Mouse (Mus musculus) embryo, embryonic 9.5 days (tissue): ENCODE results near the gene Cnksr1.
"Not testable (repeated sequence)": the region's sequence is repeated elsewhere in the genome, so short reads cannot be mapped to it uniquely, and the experiment has no call there.

Experiments
- DNase-seq: peaks from one replicate; pipeline ENCODE4 v3.0.0-alpha.2; 2017; ENCODE audit errors: extremely low spot score

Gene Cnksr1

GRCm38 (mm10) chr4:134238279-134238651 lies at the start of gene Cnksr1:
Gene Cnksr1 (minus strand): TSS chr4:134238399.
- DNase-seq, result peak; percentile 19

GRCm38 (mm10) chr4:134287575-134288025 lies 49.4 kb upstream of the Cnksr1 start, which contains the start of gene Pdik1l:
Gene Pdik1l (minus strand): TSS chr4:134287895.
- peak; percentile 81 for DNase-seq

DNA sequence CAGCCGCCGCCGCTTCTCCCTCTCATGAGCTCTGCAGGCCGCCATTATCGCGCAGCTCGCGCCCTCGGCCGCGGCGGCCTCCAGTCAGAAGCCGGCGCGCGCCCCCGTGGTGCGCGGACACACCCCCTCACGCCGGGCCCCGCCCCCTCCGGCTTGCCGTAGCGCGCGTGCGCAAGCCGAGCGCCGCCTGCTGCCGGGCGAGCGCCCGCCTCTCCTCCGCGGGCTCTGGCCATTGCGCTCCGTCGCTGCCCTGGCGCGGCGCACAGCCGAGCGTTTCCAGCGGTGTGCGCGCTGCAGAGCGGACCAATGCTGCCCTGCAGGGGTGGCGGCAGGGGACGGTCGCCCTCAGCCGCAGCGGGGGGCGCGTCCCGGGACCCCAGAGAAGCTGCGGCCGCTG lies 49.0 kb upstream of the Cnksr1 start:
- DNase-seq, result peak; percentile 97

DNA sequence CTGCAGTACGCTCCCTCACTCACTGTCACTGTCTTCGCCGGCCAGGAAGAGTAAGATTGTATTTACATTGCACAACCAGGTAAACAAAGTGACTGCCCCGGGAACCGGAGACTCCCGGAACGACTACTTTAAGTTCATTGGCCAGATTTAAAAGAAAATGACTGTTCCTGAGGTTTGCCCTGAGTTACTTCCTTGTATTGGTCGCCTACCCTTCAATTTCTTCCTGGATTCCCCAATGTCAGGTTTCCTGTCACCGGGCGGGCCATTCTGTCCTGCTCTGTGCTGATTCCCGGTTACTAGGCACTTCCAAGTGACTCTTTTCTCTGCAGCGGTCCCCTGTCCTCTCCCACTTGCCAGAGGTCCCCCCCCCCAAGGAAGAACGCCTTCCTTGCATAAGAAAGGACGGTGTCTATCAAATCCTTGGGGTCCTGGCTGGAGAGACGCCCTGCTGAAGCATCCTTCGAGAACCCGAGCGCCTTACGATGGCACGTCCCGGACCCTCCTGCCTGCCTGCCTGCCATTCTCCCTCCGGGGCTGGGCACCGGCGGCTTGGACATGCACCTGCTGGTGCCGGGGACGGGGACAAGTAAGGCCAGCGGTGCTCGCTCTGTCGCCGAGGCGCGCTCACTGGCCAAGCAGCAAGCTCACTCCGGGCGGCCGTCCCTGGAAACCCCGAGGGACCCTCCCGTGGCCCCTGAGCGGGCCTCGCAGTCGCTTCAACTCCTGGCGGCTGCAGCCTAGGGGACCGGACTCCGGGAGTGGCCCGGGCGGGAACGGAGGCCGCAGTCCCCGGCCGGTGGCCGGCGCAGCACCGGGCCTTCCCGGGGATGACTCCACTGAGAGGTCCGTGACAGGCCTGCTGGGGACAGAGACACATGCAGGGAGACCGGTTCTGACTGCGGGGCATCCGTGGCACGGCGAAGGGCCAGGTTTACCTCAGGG lies 48.3 kb upstream of the Cnksr1 start:
- no peak for DNase-seq

- no peak for DNase-seq
These were observed 46.7 kb upstream of the Cnksr1 start for GRCm38 (mm10) chr4:134284942-134285341.

DNA sequence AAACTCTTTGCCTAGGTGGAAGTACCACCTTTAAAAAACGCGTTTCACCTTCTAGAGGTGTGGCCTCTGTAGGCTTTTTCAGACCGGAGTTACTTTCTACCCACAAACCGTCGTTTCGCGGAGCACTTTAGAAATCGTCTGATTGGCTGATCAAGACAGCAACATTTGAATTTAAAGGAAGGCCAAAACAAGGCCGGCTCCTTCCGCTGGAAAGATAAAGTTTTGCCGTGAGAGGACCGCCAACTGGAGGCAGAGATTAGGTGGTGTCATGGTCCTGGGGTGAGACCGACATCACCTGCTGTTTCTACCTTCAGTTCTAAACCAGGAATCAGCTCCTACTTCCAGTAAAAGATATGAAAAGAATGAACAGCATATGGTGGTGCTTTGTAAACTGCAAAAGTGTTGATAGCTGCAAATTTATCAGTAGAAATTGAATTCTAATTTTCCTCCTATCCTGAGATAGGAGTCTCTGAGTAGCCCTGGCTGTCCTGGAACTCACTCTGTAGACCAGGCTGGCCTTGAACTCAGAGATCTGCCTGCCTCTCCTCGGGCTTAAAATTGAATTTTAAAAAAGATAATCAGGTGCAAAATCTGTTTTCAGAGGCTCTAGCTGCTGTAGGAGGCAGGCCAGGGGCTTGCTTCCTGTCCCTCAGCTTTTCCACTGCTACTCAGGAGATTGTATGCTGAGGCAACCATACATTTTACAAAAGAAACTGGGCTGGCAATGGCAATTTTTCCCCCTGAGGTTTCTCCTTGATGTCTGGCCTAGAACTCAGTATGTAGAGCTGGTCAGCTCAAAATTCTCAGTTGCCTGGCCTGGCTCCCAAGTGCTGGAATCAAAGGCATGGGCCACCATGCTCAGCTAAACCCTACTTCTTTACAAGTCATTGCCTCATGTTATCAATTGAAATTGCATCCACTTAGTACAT lies 35.5 kb upstream of the Cnksr1 start:
- peak; percentile 33 for DNase-seq

- no peak for DNase-seq
These were observed 34.7 kb upstream of the Cnksr1 start for GRCm38 (mm10) chr4:134272731-134273416.

GRCm38 (mm10) chr4:134271979-134272378 lies 33.8 kb upstream of the Cnksr1 start:
- DNase-seq, result no peak

DNA sequence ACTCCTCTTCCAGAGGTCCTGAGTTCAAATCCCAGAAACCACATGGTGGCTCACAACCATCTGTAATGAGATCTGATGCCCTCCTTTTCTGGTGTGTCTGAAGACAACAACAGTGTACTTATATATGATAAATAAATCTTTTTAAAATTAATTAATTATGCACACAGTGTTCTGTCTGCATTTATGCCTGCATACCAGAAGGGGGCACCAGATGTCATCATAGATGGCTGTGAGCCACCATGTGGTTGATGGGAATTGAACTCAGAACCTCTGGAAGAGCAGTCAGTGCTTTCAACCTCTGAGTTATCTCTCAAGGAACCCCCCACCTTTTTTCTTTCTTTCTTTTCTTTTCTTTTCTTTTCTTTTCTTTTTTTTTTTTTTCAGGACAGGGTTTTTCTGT lies 31.4 kb upstream of the Cnksr1 start:
- DNase-seq, result not testable (repeated sequence)

DNA sequence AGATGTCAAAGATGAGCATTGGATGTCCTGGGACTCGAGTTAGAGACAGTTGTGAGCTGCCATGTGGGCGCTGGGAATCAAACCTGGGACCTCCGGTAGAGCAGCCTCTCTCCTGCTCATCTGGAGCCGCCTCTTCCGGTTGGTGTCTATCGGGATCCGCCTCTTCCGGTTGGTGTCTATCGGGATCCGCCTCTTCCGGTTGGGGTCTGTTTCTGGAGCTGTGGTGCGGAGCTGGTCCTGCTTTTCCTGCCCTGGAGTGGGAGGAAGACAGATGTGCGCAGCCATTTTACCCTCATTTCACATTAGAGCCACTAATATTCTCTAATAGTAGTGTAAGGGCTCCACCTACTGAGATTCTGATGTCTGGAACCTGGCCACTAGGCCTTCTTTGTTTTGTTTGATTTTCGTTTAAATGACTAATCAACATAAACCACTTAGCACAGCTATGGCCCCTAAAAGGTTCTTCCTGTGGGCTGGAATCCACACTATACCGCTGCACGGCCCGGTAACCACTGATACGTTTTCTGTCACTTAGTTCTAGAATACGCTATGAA lies 30.0 kb upstream of the Cnksr1 start:
- DNase-seq, result no peak

DNA sequence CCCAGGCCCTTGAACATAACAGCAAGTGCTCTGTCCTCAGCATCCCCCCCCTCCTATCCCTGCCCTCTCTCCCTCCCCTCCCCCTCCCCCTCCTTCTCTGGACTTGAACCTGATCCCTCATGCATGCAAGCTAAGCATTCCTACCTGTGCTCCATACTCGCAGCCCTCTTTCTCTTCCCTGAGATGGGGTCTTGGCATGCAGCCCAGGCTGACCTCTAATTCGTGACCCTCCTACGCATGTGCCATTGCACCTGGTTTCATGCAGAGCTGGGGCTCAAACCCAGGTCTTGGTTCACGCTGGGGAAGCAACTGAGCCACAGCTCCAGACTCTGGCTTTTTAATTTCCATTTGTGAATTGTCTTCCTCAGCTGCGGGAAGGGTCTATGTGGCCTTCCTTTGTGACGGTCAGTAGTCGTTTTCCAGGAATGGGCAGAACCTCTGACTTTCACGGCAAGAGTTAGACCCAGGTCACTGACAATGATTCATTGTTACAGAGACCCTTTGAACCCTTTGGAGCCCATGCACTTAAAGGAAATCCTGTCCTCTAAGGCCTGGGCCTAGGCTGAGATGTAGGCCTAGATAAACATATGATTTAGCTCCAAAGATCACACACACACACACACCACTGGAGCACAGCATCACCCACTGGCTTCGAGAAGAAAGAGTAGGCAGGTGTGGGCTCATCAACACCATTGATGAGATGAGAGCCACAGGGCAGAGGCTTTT lies 27.8 kb upstream of the Cnksr1 start:
- no peak for DNase-seq

DNA sequence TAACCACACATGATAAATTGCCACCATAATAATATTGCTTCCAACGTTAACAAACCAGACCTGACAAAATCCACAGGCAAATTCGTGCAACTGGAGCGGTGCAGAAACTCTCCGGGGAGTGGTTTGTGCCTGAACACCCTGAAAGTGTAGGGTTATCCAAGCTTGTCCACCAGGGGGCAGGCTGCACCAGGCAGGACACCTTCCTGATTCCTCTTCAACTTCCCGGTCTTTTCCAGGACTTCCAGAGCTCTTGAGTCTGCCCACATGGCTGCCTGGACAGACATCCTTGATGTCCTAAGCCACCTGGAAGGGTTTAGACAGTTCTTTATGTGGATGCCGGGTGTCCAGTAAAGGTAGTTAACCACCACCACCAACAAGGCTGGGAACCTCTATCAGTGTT lies 25.0 kb upstream of the Cnksr1 start:
- DNase-seq, result peak; percentile 55

- no peak for DNase-seq
These were observed 20.2 kb upstream of the Cnksr1 start for GRCm38 (mm10) chr4:134258354-134258753.

DNA sequence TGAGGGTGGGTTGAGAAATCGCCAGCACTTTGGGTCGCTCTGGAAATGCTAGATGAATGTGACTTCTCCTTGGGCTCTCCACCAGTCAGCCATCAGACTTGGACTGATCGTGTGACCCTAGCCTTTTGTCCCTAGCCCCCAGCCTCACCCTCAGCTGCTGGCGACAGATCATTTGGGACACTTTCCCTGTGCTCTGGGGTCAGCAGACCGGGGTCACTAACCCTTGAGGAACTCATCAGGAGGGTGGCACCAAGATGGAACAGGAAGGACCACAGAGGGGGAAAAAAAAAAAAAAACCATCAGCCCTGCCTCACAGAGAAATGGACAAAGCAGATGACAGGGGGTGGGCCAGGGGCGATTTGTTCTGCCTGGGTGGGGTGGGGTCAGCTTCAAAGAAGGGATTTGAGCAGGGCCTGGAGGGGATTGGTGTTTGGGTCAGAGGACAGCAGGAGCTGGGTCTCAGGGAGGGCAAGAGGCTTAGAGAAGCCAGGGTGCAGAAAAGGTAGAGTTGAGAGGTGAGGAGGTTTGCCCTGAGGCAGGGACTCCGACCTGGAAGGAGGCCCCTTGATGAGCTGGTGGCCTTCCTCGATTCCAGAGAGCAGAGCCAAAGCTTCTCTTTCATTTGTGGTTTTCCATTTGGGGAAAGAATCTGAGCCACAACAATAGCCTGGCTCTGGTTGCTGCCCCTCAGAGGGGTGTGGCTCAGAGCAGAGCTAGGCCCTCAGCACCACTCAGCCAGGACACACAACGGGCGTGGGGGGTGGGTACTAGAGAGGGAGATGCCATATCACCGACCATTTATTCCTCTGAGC lies 19.2 kb upstream of the Cnksr1 start:
- DNase-seq, result peak; percentile 80

- peak; percentile 69 for DNase-seq
These were observed 18.4 kb upstream of the Cnksr1 start for GRCm38 (mm10) chr4:134256407-134257197.

GRCm38 (mm10) chr4:134255854-134256253 lies 17.7 kb upstream of the Cnksr1 start:
- peak; percentile 51 for DNase-seq

DNA sequence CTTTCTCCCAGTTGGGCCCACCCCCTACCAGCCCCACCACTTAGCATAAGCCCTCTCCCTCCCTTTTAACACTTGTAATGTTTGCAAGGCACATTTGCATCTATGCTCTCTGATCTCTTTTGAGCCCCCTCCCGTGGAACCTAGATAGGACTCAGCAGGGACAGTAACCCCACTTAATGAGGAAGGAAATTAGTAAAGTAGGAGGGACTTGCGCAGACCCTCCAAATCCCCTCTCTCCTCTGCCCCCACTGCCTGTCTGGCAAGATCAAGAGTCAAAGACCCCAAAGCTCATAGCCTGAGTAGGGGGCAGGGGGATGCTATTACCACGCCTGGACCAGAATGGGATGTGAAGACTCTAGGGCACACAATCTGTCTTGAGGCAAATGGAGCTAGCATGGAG lies 16.6 kb upstream of the Cnksr1 start:
- no peak for DNase-seq

- DNase-seq, result peak; percentile 76
These were observed 15.6 kb upstream of the Cnksr1 start, which contains the start of gene Grrp1 for GRCm38 (mm10) chr4:134253722-134254324. Gene Grrp1 (minus strand): TSS chr4:134254106.
